Mouse (Mus musculus): Measurements from ENCODE around the gene Sh2d7. TPM values are rescaled to one million over a fixed set of nuclear protein-coding genes. Genes with fewer than 3 reads are reported as not detected.
A peak's percentile ranks its signal among the peaks of the same experiment; 100 is the strongest.
"Not testable (repeated sequence)": the region's sequence is repeated elsewhere in the genome, so short reads cannot be mapped to it uniquely, and the experiment has no call there.

Sh2d7 gene
- total RNA-seq, 2 experiments from 2014 or later = not detected

DNA sequence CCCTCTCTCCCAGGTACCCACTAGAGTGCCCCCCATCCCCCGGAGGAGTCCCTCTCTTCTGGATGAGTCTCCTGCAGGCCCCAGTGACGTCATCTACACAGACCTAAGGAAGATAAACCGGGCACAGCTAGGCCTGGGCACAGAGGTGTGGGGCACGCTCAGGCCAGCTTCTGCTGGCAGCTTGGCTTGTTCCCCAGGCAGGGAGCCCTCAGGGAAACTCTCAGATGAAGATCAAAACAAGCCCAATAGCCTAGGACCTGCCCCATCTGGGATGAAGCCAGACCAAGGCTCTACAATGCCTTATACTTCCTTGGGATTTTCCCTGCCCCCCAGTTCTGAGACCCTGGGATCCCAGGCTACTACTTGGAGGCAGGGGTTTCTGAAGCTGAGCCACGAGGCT, 2.0 kb downstream of the Sh2d7 start:
- intact Hi-C loops (cut with DNase I) = no loop called here
- no peak for DNase-seq

DNA sequence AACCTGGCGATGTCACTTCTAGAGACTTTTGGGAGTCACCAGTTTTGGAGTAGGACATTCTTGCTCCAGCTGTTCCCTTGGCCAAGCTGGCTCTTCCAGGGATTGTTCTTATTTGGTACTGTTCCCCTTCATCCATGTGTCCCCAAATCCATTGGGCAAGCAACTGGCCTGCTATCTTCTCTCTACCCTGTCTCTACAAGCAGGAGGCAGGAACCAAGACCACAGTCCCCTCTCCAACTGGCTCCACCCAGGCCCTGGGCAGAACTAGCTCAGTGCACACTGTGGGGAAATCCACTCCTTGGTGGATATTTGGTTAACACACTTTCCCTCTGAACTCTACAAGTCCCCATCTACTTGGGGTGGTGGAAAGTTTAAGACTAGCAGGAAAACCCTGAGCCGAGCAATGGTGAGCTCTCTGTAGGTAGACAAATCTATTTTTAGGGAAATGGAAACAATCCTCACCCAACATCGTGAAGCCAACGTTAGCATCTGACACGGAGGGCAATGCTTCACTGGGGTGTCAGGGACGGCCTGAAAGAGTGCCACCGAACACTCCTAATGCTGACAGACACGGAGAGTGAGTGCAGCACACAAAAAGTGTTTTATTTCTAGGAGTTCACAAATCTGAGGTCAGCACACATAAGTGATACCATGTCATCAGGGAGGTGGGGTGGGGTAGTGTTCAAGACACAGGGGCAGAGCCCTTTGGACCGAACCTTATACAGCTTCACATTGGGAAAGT, 5.6 kb downstream of the Sh2d7 start:
- no peak for DNase-seq
- intact Hi-C loops (cut with DNase I) = loop anchor here (1.0 kb wide), 1 partner anchor 24 kb away; no protein-coding TSS in a partner anchor

DNA sequence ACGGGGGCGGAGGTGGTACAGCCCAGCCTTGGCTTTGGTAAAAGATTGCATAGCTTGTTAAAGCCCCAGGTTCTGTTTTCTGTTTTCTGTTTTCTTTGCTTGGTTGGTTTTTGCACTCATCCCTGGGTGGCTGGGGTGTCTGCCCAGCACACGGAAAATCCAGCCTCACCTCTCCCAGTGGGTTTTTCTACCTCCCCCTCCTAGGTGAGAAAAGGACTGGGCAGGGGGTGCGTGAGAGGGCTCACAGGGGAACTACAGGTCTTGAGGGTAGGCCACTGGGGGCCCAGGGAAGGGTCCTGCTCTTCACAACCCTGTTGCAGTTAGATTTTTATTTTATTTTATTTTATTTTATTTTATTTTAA, 6.2 kb downstream of the Sh2d7 start:
- intact Hi-C loops (cut with DNase I) = loop anchor here (1.0 to 5.0 kb wide), 2 partner anchors 25 to 108 kb away; no protein-coding TSS in a partner anchor
- no peak for DNase-seq

DNA sequence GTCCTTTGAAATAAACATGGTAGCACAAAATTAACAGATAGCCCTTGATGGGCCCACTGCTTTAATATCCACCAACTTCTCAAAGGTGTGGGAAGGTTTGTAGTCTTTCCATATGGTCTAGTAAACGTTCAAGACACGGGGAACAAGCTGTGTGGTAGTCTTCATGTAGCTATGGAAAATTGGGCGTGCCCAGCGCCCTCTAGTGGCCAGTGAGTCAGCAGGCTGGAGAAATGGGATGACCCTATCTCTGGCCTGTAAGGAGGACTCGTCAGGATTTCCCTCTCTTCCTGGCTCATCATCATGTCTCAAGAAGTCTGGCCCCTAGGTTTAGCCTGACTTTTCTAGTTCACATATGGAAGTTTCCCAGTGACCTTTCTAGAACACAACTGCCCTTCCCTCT, 8.8 kb downstream of the Sh2d7 start:
- intact Hi-C loops (cut with DNase I) = loop anchor here (5.0 kb wide), 1 partner anchor 110 kb away; no protein-coding TSS in a partner anchor
- no peak for DNase-seq

DNA sequence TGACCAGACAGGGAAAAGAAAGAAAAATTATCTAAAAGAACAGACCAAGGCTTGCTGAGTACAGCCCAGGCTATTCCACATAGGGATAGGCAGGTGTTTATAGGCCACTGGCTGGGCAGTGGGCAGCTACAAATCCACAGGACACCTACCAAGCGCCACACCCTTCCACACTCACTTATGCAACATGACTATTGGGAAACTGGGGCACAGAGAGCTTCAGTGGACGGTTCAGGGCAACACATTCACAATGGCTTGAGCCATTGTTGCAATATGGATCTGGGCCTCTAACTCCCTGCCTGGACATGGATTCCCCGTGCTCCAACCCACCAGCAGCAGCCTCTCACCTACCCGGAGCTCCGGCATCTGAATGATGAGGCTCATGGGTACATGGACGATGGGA, 10.6 kb downstream of the Sh2d7 start:
- intact Hi-C loops (cut with DNase I) = loop anchor here (5.0 kb wide), 1 partner anchor 112 kb away; no protein-coding TSS in a partner anchor
- no peak for DNase-seq

DNA sequence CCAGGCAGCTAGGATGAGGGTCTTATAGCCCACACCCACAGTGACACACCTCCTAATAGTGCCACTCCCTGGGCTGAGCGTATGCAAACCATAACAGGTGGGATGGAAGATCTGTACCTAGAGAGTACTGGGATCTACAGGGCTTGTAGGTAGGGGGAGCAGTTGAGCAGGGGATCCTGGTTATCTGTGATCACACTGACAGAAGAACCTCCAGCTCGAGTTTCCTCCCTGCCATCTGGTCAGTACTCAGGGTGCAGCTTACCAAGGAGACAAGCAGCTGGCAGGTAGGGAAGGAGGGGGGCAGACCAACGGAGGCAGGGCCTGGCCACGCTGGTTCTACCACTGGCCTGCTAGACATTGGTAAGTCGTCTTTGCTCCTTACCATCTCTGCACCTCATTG, 13.6 kb downstream of the Sh2d7 start:
- DNase-seq = peak in 1 of 2 experiments; percentile 23
- intact Hi-C loops (cut with DNase I) = loop anchor here (2.0 to 5.0 kb wide), 2 partner anchors 52 to 125 kb away; no protein-coding TSS in a partner anchor

DNA sequence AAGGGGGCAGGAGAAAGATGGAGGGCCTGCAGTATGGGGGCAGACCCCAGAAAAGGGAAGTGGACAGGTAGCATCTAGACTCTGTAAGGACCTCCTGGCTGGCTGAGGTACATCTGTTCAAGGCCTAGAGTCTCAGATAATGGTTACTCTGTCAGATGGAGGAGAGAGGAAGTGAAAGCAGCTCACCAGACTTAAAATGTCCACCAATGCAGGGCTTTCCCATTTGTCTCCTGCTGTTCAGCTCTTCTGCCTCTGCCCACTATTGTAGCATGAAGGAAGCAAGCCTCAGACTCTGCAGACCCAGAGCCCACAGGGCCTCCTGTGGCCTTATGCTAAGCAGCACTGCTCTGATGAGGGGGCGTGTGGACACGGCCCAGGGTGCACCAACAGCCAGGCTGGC, 16.3 kb downstream of the Sh2d7 start:
- intact Hi-C loops (cut with DNase I) = no loop called here
- no peak for DNase-seq

DNA sequence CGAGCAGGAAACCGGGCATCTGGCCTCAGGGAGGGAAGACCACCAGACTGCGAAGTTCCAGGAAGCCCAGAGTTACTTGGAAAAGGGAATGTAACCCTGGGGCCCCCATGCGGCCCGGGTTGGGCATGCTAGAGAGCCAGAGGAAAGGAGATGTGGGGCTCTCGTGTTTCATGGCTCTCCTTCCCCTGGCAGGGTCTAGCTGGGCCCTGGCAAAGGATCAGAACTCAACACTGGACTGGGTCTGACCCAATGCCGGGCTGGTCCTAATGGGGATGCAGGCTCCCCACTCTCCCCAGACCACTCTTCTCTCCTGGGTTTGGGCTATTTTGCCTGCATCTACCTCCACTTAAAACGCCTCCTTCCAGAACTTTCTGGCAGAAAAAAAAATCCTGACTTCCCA, 19.9 kb downstream of the Sh2d7 start:
- DNase-seq = peak; percentile 17 to 27
- intact Hi-C loops (cut with DNase I) = no loop called here

DNA sequence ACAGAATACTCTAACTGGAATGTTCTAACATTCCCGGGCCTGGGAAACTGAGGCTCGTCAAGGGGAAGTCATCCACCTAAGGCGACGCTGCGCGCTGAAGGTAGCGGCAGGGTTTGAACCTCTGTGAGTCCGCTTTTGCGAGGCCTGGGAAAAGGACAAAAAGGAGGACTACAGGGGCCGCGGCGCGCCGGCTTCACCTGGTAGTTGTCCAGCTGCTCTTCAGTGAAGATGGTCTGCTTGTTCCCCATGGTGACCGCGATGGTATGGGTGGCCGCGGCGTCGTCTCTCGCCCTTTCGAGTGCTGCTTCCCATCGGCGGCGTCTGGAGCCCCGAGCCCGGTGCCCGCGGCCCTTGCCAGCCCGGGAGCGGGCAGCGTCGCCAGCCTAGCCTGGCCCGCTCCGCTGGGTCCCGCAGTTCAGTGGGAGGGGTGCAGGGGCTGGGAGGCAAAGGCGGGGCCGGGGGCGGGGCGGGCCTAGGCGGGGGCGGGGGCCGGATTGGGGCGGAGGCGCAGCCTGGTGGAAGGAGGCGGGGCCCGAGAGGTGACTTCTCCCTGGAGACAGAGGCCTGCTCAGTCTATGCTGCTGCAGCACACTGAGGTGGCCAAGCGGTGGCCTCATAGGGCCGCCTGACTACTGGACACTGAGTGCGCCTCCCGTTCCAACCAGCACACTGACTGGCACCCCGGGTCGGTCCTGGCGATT, 21.1 kb downstream of the Sh2d7 start, which contains the start of gene Cib2:
Gene Cib2, minus strand, starts transcription at position 448 of the 701 bp plus-strand sequence.
- peak; percentile 71 to 76 for DNase-seq
- intact Hi-C loops (cut with DNase I) = loop anchor here (2.0 kb wide), 1 partner anchor 27 kb away; the partner anchor contains the start of gene Idh3a

DNA sequence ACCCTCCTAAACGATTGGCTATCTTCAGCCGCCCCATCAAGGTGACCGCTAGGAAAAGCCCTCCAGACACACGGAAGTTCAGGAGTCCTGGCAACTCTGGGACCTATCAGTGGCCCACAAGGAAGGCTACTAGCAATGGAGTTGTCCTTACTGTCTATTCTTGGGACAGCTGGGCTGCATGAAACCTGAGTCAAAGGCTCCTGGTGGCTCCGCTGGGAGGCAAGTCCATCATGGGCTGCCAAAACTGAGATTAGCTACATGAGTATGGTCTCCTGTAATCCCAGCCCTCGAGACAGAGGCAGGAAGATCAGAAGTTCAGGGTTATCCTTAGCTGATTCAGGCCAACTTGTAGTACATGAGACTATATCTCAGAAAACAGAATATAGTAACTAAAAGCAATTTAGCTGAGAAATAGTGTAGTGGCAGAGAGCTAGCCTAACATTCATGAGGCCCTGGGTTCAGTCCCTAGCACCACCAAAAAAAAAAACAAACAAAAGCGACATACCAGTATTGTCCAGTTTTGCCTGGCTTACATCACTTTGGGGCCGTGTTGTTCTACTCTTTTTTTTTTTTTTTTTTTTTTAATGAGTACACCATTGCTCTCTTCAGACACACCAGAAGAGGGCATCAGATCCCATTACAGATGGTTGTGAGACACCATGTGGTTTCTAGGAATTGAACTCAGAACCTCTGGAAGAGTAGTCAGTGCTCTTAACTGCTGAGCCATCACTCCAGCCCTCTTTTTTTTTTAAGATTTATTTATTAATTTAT, 22.2 kb downstream of the Sh2d7 start:
- no peak for DNase-seq
- intact Hi-C loops (cut with DNase I) = loop anchor here (2.0 kb wide), 1 partner anchor 26 kb away; the partner anchor contains the start of gene Idh3a

DNA sequence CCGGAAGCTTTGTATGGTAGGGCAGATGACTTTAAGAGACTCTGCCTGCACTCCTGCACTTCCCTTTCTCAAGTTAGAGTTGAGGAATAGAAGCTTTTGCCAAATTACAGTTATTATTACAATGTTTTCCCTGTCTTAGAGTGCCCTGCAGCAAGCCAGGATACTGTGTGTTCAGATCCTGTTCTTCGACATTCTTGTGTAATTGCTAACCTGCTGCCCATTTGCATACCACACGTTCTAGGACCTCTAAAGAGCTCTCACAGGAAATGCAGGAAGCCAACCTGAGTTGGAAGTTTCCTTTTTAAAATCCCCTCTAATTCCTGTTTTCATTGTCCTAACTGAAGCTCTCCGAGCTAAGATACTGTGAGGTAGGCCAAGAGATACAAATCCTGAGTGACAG, 28.2 kb downstream of the Sh2d7 start:
- no peak for DNase-seq
- intact Hi-C loops (cut with DNase I) = no loop called here

DNA sequence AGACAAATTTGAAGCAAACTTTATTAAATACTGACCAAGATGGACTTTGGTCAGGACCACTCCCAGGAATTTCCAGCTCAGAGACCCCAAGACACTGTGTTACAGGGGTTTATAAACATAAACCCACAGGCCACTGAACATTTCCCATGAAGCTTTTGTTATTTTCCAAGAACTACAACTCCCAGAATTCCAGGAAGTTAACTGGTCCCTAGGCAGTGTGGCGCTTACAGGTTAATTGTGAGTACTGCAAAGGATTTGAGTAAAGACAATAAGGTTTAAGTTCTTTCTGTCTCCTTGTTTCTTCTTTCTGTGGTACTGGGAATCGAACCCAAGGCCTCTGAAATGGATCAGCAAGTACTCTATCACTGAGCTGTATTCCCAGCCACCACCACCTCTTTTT, 29.9 kb downstream of the Sh2d7 start:
- DNase-seq = no peak
- intact Hi-C loops (cut with DNase I) = no loop called here

DNA sequence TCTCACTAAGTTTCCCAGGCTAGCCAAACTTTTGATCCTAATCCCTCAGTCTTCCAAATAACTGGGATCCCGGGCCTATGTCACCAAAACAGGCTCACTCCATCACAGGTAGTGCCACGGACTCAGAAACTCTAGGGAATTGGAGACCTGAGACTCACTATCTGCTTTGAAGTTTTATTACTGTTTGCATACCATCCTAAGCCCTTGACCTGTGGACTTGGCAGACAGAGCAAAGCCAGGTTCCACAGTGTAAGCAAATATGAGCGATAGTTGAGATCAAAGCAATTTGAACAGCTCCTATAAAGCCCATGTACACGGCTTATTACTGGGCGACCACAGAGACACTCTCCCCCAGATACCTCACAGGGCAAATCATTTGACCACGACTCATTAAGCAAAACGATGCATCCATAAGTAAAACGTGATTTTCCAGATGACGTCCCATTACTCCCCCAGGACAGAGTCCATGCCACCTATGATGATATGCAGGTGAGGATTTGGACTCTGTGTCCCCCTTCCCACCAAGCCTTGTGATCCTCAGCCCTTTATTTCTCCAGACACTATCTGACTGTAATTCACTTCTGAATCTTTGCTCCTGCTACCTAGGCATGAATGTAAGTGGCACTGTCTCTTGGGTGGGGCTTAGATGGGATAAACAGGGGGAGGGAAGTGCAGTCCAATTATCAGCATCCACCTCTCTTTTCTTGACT, 32.5 kb downstream of the Sh2d7 start:
- intact Hi-C loops (cut with DNase I) = no loop called here
- DNase-seq = no peak

DNA sequence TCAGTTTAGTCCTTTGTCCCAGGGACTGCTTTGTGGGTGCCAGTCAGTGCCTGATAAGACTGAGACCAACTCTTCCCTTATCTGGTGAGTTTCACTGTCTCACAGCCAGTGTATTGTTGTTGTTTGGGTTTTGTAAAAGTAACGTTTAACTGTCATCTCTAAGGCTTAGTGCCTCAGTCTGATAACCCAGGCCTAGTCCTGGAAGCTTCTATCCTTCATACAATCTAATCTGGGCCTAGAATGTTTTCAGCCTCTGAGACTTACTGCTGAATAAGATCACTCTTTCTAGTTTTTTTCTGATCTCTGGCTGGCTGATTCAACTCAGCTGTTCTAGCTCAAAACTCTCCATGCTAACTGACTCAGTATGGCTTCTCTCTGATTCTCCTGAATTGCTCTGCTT, 44.9 kb downstream of the Sh2d7 start:
- no peak for DNase-seq
- intact Hi-C loops (cut with DNase I) = no loop called here

DNA sequence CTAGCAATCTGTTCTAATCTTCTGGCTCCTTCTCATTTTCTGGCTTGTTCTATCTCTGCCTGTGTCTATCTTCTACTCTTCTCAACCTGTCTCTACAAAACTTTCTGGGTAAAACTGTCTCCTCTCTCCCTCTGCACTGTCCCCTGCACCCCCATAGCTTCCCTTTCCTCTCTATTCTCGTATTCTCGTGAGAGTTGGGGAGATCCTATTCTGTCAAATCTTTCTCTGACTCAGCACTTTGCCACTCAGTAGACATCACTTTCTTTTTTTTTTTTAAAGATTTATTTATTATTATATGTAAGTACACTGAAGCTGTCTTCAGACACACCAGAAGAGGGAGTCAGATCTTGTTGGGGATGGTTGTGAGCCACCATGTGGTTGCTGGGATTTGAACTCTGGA, 45.3 kb downstream of the Sh2d7 start:
- intact Hi-C loops (cut with DNase I); DNase-seq: not testable (repeated sequence)

DNA sequence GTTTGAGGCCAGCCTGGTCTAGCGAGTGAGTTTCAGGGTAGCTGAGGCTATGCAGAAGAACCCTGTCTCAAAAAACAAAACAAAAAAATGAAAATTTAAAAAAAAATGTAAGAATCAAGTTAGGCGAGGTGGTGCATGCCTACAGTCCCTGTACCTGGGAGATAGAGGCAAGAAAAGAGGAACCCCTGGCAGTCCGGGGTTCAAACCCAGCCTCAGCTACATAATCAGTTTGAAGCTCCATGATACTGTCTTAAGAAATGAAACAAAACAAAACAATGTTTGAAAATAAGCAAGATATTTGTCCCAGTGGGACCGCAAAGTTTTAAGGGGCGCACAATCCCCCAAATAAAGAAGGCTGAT, 47.0 kb downstream of the Sh2d7 start:
- DNase-seq = no peak
- intact Hi-C loops (cut with DNase I) = loop anchor here (2.0 kb wide), 1 partner anchor 25 kb away; the partner anchor contains the start of gene Cib2

DNA sequence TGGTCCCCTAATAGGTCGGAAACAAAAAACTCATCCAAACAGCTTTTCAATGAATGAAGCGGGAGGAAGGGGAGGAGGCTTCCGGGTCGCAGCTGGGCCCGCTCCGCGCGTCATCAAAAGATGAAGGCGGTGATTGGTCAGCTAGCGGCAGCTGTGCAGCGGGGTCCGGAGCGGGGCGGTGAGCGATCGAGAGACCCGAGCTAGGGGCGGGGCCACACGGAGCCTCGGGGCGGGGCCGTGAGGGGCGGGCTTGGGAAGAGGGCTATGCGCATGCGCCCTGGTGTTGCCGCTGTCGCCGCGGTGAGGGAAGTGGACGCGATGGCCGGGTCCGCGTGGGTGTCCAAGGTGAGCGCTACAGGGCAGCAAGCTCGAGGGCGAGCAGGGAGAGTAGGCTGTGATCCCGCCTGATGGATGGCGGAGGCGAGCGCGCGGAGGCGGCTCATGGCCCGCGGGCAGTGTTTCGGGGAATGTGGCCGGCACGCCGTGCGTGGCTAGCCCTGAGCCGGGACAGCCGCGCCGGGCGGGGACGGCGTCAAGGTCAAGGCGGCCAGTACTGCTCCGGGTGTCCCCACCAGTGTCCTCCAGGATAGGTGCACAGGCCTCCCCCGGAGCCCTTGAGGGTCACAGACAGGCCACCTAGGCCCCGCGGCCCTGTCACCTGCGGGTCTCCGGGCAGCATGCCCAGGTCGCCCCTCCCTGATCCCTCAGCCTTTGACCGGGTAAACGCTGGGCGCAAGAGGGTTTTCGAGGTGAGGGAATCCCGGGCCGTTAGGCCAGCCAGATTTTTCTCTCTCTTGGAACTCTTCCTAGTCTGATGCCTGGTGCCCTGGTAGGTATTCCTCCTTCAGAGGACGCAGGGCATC, 47.6 kb downstream of the Sh2d7 start, which contains the start of gene Idh3a:
Gene Idh3a, plus strand, starts transcription at position 136 of the 863 bp plus-strand sequence.
- intact Hi-C loops (cut with DNase I) = loop anchor here (2.0 kb wide), 1 partner anchor 26 kb away; the partner anchor contains the start of gene Cib2

DNA sequence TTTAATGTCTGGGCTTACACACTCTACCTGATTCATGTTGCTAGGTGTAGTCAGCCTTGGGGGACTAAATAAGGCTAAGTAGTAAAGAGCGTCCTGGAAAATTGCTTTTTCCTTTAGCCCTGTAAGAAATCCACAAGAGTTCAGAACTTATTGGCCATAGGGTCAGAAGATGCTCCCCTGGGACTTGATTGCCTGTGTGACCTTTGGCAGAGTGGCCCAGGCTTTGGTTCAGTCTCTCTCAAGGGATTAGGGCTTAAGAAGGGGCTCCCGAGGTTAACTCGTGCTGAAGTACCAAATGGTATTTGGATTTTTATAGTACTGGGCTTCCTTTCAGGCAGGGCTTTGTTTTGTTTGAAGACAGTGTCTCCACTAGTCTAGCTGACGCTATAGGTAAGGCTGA, 49.1 kb downstream of the Sh2d7 start:
- intact Hi-C loops (cut with DNase I) = loop anchor here (2.0 kb wide), 1 partner anchor 27 kb away; the partner anchor contains the start of gene Cib2
- no peak for DNase-seq

More for the DNA sequence above, 47.6 kb downstream of the Sh2d7 start, which contains the start of gene Idh3a:
- DNase-seq = peak; percentile 98 to 99

DNA sequence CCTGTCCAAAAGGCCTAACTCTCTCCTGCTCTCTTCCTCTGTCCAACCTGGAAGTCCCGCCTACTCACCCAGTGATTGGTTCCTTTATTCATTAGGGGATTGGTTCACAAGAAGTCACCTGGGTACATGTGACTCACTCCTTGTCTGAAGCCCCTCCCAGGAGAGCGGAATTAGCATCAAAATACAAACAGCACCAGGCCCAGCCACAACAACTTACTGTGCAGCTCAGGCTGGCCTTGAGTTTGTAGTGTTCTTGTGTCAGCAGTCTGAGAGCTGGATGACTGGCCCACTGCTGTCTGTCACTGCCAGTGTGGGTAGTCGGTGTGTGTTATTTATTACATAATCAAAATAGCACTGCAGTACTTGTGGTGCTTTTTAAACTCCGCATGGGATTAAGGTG, 54.9 kb downstream of the Sh2d7 start:
- DNase-seq = not testable (repeated sequence)

More for the DNA sequence above, 54.9 kb downstream of the Sh2d7 start:
- intact Hi-C loops (cut with DNase I) = not testable (repeated sequence)
